Mouse (Mus musculus) common myeloid progenitor, adult 5-6 weeks (primary cell): Measurements from ENCODE around the gene Smok3a. TPM values are rescaled to one million over a fixed set of nuclear protein-coding genes. Genes with fewer than 3 reads are reported as not detected.
"Not testable (repeated sequence)": the region's sequence is repeated elsewhere in the genome, so short reads cannot be mapped to it uniquely, and the experiment has no call there.

ENCODE experiments used
- ATAC-seq: replicated peaks from 2 replicates; pipeline ENCODE4 v1.8.0; 2016; ENCODE audit warnings: low read depth, mild to moderate bottlenecking, moderate TSS enrichment, inconsistent platforms; ENCODE audit not compliant: poor library complexity, severe bottlenecking
- total RNA-seq: library from RNA; stranded (forward); fragments of 200-1000, 187-1606 nt; gene quantifications from 2 replicates; pipeline ENCODE4 v1.2.3, GENCODE M21; 2017

Gene Smok3a
- not detected in 2 replicates for total RNA-seq

GRCm38 (mm10) chr5:138020961-138021479, at the start of gene Smok3a, which contains the start of gene Smok3b:
Gene Smok3a (plus strand): TSS chr5:138021261.
Gene Smok3b (plus strand): TSS chr5:138021429.
- not testable (repeated sequence) for ATAC-seq

DNA sequence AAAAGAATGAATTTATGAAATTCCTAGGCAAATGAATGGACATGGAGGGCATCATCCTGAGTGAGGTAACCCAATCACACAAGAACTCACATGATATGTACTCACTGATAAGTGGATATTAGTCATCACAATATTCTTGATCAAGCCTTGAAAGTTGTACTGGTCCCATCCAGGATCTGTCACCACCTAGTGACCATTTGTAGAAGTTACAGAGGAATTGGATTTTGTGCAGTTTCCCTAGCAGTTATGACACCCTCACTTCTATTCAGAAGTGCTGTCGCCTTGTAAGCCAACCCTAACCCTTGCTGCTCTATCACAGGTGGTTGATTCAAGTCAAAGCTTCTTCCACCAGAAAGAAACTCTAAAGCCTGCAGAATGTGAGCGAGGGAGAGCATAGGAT, 47.9 kb upstream of the Smok3a start:
- peak; percentile 68; the same call in 1 of the 2 replicates for ATAC-seq

GRCm38 (mm10) chr5:137973738-137974137, 47.3 kb upstream of the Smok3a start:
- ATAC-seq, result 0 out of 2 replicates have a peak, but pooled peaks have one; percentile 32

- no peak for ATAC-seq
Measured at GRCm38 (mm10) chr5:137974724-137975123, 46.3 kb upstream of the Smok3a start.

DNA sequence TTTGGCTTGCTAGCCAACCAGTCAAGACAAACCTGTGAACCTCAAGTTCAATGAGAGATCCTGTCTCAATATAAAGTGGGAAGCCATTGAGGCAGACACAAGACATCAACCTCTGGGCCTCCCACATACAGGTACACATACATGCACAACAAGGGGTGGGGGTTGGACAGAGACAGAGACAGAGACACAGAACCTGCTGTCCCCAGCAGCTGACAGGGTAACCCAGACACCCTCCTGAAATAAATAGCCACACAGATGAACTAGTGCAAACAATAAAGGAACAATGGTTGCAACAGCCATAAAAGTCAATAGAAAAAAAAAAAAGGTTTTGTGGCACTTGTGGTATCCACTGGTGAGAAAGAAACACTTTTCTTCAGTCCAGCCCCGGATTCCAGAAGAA, 45.6 kb upstream of the Smok3a start:
- ATAC-seq, result no peak

GRCm38 (mm10) chr5:137977291-137977690, 43.8 kb upstream of the Smok3a start:
- ATAC-seq, result no peak

DNA sequence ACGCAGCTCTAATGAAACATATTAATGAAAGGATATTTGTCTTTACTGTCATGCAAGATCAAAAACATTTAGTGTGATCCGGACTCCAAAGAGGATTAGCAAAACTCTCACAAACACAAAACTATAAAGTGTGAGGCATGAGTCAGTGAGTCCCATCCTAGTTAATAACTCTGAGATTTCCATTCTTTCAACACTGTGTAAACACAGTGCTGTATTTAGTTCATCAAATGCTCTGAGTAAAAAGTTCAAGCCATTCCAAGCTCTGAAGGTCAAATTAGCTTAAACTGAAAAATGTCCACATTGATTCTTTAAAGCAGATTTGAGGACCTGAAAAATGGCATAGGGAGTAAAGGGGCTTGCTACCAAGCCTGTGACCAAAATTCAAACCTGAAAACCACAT, 42.0 kb upstream of the Smok3a start:
- no peak for ATAC-seq

DNA sequence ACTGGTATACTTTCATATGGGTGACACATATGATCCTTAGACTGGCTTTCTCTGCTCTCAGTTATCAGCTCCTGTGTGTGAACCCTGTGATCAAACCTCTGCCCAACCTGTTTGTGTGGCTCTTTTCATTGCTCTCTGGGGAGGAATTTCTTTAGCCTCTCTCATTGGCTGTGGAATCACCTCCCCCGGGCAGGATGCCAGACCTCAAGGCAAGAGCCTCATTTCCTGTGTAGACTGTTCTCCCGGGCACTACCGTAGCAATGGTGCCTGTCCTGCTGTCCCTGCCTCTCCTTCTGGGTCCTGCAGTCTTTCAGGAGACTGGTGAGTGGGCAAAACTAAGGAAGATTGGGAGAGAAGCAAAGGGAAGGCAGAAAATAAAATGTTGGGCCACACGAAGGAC, 39.8 kb upstream of the Smok3a start, which contains the start of gene Azgp1:
TSS of gene Azgp1 (plus strand) at position 221 of the 400 bp plus-strand sequence.
- ATAC-seq, result no peak

DNA sequence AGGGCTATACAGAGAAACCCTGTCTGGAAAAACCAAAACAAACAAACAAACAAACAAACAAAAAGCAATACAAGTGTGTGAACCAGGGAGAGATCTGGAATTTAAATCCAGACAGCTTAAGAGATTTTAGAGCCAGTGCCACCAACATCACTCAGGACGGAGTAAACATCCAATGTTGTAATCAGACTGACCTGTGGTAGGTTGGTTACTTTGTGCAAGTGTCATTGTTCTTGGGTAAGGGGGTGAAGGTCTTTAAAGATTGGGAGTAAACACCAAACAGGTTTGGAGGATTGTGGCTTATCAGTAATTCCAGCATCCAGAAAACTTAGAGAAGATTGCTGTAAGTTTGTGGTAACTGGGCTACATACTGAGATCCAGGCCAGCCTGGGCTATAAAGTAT, 34.7 kb upstream of the Smok3a start:
- ATAC-seq, result no peak

GRCm38 (mm10) chr5:138009437-138009836, 11.6 kb upstream of the Smok3a start:
- no peak for ATAC-seq

GRCm38 (mm10) chr5:138012382-138012781, 8.7 kb upstream of the Smok3a start:
- no peak for ATAC-seq

DNA sequence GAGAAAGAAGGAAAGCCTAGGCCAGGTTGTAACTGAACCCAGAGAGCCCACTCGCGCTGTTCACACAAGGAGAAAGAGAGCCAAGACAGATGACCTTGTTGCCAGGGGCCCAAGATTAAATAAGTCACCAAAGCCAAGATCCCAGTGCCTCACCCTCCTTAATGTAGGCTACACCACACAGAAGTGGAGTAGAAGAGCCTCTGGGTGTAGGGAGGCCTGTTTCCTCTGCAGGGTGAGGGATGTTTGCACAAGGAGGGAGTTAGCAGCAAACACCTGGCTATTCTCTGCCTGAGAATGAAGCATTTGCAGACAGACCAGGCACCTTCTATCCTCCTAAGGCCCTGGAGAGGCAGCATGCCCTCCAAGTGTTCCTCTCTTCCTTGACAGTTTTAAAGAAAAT, 4.5 kb upstream of the Smok3a start:
- ATAC-seq, result no peak

GRCm38 (mm10) chr5:138016997-138017396, 4.1 kb upstream of the Smok3a start:
- ATAC-seq, result no peak

DNA sequence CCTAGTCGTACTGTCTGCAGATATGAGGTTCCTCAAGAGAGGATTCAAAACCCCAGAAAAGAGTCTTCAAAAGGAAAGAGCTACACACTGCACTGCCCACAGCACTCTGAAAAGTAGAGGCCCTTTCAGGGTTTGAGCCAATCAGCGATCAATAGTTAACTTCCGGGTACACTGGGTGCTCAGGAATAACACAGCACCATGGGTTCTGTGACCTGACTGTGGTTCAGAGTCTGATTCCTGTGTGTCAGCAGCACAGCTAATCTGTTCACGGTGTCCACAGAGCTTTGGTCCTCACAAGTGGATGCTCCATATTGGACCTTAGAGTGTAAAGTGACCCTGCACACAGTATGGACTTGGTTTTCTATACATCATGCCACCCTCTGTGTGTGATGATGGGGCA, 1.5 kb upstream of the Smok3a start:
- not testable (repeated sequence) for ATAC-seq

DNA sequence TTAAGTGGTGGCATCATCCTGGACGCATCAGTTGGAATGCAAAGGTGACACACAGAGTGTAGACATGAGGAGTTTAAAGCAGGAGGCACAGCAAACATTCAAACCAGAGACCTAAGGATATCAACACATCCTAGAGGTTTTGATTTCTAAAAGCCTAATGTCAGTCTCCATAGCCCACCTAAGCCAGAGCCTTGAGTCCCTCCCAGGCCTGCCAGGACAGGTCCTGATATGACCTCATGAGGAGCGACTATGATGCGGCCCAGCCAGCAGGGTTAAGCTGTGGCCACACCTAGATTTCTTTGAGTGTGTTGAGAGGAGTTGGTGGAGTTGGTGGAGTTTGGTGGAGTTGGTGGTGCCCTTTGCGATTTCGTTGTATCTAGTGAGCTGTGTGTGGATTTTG, 31.8 kb downstream of the Smok3a start, which contains the start of gene Smok3c:
TSS of gene Smok3c (plus strand) at position 301 of the 400 bp plus-strand sequence.
- ATAC-seq, result not testable (repeated sequence)

GRCm38 (mm10) chr5:138073803-138074202, 52.7 kb downstream of the Smok3a start:
- ATAC-seq, result no peak

DNA sequence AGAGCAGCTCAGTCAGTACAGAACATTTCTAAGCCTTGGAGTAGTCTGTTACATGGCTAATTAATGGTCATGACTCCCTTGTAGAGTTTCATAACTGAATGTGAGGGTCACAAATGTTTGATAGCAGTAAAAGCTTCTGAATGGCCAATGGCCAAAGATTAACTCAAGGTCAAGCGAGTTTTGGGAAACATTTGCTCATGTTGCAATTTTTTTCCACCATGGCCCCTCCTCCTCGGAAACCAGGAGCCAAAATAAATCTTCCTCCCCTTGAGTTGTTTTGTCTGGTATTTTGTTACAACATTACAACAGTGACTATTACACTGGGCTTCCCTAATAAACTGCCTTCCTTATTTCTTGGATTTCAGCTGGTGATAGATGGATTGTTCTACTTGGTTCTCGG, 54.6 kb downstream of the Smok3a start:
- ATAC-seq, result no peak

DNA sequence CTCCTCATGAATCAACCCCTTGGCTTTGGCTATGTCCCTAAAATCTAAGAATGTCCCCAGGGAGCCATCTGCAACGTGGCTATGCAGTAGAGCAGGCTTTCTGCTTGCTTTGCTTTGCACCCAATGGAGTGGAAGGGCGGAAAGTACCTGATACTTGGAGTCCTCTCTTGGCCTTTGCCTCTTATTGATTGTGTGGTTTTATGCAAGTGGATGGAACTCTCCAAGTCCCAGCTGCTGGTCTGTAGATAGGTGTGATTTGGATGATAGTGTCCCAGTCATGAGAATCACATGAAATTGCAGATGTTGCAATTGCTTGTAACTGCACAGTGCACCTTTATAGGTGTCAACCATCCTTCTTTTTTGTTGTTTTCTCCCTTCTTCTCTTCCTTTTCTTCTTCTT, 55.1 kb downstream of the Smok3a start:
- no peak for ATAC-seq

- no peak for ATAC-seq
Measured at GRCm38 (mm10) chr5:138080456-138080855, 59.4 kb downstream of the Smok3a start.

GRCm38 (mm10) chr5:138081446-138081845, 60.4 kb downstream of the Smok3a start:
- ATAC-seq, result no peak

- no peak for ATAC-seq
Measured at GRCm38 (mm10) chr5:138083318-138083900, 62.3 kb downstream of the Smok3a start.

- ATAC-seq, result no peak
Measured at GRCm38 (mm10) chr5:138083936-138084335, 62.9 kb downstream of the Smok3a start.
